Mouse (Mus musculus) intestine, postnatal 0 days (tissue): ENCODE measurements around the gene Ivd. TPM values are rescaled to one million over a fixed set of nuclear protein-coding genes. Genes with fewer than 3 reads are reported as not detected.

Experiments used
- ATAC-seq: fragments of 200-750 bp; cut with Nextera tagmentation; 2 replicates; pipeline ENCODE4 v1.8.0; 2017; ENCODE audit warnings: mild to moderate bottlenecking, moderate TSS enrichment, moderate library complexity
- H3K27ac ChIP-seq: fragments of 300-500 bp; sonication (generic); 2 replicates; pipeline ENCODE4 v1.5.1; 2014; ENCODE audit warnings: mild to moderate bottlenecking, low read depth, low read length, moderate library complexity
- H3K27me3 ChIP-seq: fragments of 300-500 bp; sonication (generic); replicated peaks from 2 replicates; pipeline ENCODE4 v1.6.1; 2014; ENCODE audit warnings: low read length, mixed read lengths; ENCODE audit not compliant: control insufficient read depth, insufficient read depth
- H3K36me3 ChIP-seq: fragments of 300-500 bp; sonication (generic); 2 replicates; pipeline ENCODE4 v1.6.1; 2014; ENCODE audit warnings: mild to moderate bottlenecking, moderate library complexity; ENCODE audit not compliant: control insufficient read depth, insufficient read depth
- H3K4me1 ChIP-seq: fragments of 300-500 bp; sonication (generic); replicated peaks from 2 replicates; pipeline ENCODE4 v1.6.1; 2014; ENCODE audit warnings: antibody characterized with exemption, low read length, mixed read lengths; ENCODE audit not compliant: control insufficient read depth, insufficient read depth
- H3K4me2 ChIP-seq: fragments of 300-500 bp; sonication (generic); replicated peaks from 2 replicates; pipeline ENCODE4 v1.6.1; 2014; ENCODE audit warnings: low read depth, mild to moderate bottlenecking, moderate library complexity
- H3K4me3 ChIP-seq: fragments of 300-500 bp; sonication (generic); 2 replicates; pipeline ENCODE4 v1.5.1; 2014; ENCODE audit warnings: low read depth, low read length
- H3K9ac ChIP-seq: fragments of 300-500 bp; sonication (generic); 2 replicates; pipeline ENCODE4 v1.6.1; 2014; ENCODE audit warnings: mild to moderate bottlenecking, low read depth, low read length
- H3K9me3 ChIP-seq: fragments of 300-500 bp; sonication (generic); 2 replicates; pipeline ENCODE4 v1.6.1; 2016; ENCODE audit warnings: mixed run types; ENCODE audit not compliant: control insufficient read depth
- CTCF ChIP-seq: sonication (generic); IDR thresholded peaks from 2 replicates; pipeline ENCODE4 v1.5.1; 2016; ENCODE audit warnings: low read depth, mild to moderate bottlenecking, control low read depth, antibody characterized with exemption, moderate library complexity
- WGBS: fragments of 180-500 bp; shearing (Covaris S2); extraction: QIAGEN DNeasy Blood & Tissue Kit; methylation state at CpG from one replicate; pipeline ENCODE4 v1.1.7; 2014; 5-methylcytosine and 5-hydroxymethylcytosine counted together
- polyA plus RNA-seq: library from polyadenylated mRNA; unstranded; fragments of >200 nt; fragmentation: Nextera tagmentation; extraction: Ambion mirVana; gene quantifications from 2 replicates; pipeline ENCODE4 v1.2.1, GENCODE M21; 2015

Gene Ivd
- polyA plus RNA-seq, 1 experiment from 2014 or later, result 14.2 TPM

DNA sequence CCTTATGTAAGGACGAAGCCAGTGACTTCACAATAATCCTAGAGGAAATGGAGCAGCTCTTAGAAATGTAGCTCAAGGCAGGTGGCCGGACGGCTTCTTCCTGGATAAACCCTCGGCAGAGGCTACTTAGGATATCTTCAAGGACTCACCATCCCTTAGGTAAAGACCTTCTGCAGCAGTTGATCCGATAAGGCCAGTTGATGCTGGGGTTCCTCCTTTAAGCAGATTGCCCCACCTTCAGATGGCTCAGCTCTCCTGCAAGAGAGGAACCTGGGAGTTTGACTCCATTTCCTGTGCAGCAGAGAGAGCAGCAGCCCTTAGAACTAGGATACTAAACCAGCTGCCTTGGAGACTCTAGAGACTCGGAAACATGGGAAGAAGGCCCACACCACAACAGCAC, 27.7 kb upstream of the Ivd start:
- ATAC-seq, result no peak
- no peak overlapping the region for H3K4me3 ChIP-seq
- no peaks in the 10 kb centered on the region for H3K4me1 ChIP-seq
- no peak for TF ChIP-seq CTCF
- no peak overlapping the region for H3K9ac ChIP-seq
- no peak overlapping the region for H3K27ac ChIP-seq
- H3K36me3 ChIP-seq, result peaks cover 48% of the 10 kb centered on the region
- H3K9me3 ChIP-seq, result no peaks in the 10 kb centered on the region
- no peak overlapping the region for H3K4me2 ChIP-seq
- WGBS, result 93% methylated on average over 6 of the region's 6 CpGs
- H3K27me3 ChIP-seq, result no peaks in the 10 kb centered on the region

DNA sequence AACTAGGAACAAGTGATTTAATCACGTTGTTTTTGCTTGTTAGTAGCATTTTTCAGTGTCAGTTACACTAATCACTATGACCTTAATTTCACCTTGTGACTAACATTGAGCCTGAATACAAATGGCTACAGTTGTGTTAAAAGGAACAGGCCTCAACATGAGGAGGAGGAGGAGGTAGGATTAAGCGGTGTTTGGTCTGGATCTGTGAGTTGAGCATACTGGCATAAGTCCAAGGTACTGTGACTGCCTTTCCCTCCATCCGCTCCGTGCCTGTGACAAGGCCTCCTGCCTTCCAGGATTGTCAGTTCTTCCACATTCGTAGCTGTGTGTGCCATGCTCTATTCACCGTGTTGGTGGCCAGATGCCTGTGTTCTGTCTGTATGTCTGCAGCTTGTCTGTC, 26.6 kb upstream of the Ivd start:
- Histone ChIP-seq H3K9me3 (no peaks in the 10 kb centered on the region), H3K4me3 (no peak overlapping the region), H3K4me2 (no peak overlapping the region), H3K4me1 (no peaks in the 10 kb centered on the region), H3K27ac (no peak overlapping the region), H3K36me3 (peaks cover 39% of the 10 kb centered on the region), H3K27me3 (no peaks in the 10 kb centered on the region), H3K9ac (no peak overlapping the region)
- TF ChIP-seq CTCF, result no peak
- ATAC-seq, result no peak
- 73% methylated on average over 6 of the region's 6 CpGs for WGBS

GRCm38 (mm10) chr2:118838330-118838729, 23.4 kb upstream of the Ivd start:
- Histone ChIP-seq H3K9ac (no peak overlapping the region), H3K27ac (no peak overlapping the region), H3K27me3 (no peaks in the 10 kb centered on the region), H3K4me3 (no peak overlapping the region), H3K4me2 (no peak overlapping the region), H3K4me1 (no peaks in the 10 kb centered on the region), H3K9me3 (no peaks in the 10 kb centered on the region), H3K36me3 (peaks cover 14% of the 10 kb centered on the region; the same call in 1 of the 2 replicates)
- TF ChIP-seq CTCF, result no peak
- no peak for ATAC-seq
- WGBS, result 37% methylated on average over 5 of the region's 5 CpGs

DNA sequence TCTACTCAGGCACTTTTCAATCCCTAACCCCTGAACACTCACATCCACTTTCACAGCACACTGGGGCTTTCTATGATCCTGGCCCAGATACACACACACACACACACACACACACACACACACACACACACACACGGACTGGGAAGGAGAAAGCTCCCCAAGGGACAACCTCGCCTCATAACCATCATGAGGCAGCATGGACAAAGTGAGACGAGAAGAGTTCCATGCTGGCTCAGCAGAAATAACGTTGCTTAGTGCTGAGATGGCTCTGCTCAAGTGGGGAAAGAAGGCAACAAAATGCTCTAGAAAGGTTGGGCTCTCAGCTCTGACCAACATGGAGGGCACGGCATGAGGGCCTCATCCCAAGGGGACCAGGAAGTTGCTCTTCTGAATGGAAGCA, 20.6 kb upstream of the Ivd start:
- Histone ChIP-seq H3K27ac (no peak overlapping the region), H3K4me2 (no peak overlapping the region), H3K9ac (no peak overlapping the region), H3K4me3 (no peak overlapping the region), H3K9me3 (no peaks in the 10 kb centered on the region), H3K4me1 (no peaks in the 10 kb centered on the region), H3K27me3 (no peaks in the 10 kb centered on the region), H3K36me3 (no peaks in the 10 kb centered on the region)
- TF ChIP-seq CTCF, result no peak
- ATAC-seq, result no peak
- WGBS, result 65% methylated on average over 5 of the region's 5 CpGs

GRCm38 (mm10) chr2:118841774-118842173, 20.0 kb upstream of the Ivd start:
- Histone ChIP-seq H3K4me1 (no peaks in the 10 kb centered on the region), H3K27ac (no peak overlapping the region), H3K27me3 (no peaks in the 10 kb centered on the region), H3K9ac (no peak overlapping the region), H3K9me3 (no peaks in the 10 kb centered on the region), H3K4me3 (no peak overlapping the region), H3K36me3 (no peaks in the 10 kb centered on the region), H3K4me2 (no peak overlapping the region)
- 87% methylated on average over 4 of the region's 4 CpGs for WGBS
- no peak for TF ChIP-seq CTCF
- ATAC-seq, result no peak

- no peak overlapping the region for H3K4me3 ChIP-seq
- H3K9me3 ChIP-seq, result no peaks in the 10 kb centered on the region
- H3K36me3 ChIP-seq, result no peaks in the 10 kb centered on the region
- no peak overlapping the region for H3K27ac ChIP-seq
- 63% methylated on average over 3 of the region's 3 CpGs for WGBS
- no peak for ATAC-seq
- H3K4me2 ChIP-seq, result no peak overlapping the region
- H3K9ac ChIP-seq, result no peak overlapping the region
- TF ChIP-seq CTCF, result no peak
- H3K4me1 ChIP-seq, result no peaks in the 10 kb centered on the region
- H3K27me3 ChIP-seq, result no peaks in the 10 kb centered on the region
Measured at GRCm38 (mm10) chr2:118844427-118844826, 17.3 kb upstream of the Ivd start.

DNA sequence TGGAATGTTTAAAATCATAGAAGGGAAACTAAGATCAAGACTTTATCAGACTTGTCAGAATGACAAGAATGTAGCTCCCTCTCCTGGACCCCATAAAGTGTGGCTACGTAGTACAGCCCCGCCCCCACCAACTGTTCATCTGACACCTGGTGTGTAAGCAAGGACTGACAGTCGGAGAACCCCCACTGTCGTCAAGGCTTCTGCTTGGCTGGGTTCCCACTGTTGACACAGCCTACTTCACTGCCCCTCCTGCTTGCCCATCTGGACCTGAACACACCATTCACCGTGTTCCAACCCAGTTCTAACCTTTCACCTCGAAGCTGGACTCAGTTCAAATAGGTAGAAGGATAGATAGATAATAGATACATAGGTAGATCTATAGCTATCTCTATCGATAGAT, 15.5 kb upstream of the Ivd start:
- Histone ChIP-seq H3K4me3 (no peak overlapping the region), H3K9me3 (no peaks in the 10 kb centered on the region), H3K36me3 (no peaks in the 10 kb centered on the region), H3K27ac (no peak overlapping the region), H3K9ac (no peak overlapping the region), H3K4me2 (no peak overlapping the region), H3K4me1 (no peaks in the 10 kb centered on the region), H3K27me3 (no peaks in the 10 kb centered on the region)
- no peak; the same call in 1 of the 2 replicates for ATAC-seq
- WGBS, result 36% methylated on average over 7 of the region's 7 CpGs
- no peak for TF ChIP-seq CTCF
